Mouse (Mus musculus) neural tube, embryonic 14.5 days (tissue): ENCODE measurements around the gene Zbtb21. TPM values are rescaled to one million over a fixed set of nuclear protein-coding genes. Genes with fewer than 3 reads are reported as not detected.
A peak's percentile ranks its signal among the peaks of the same experiment; 100 is the strongest.
"Not testable (repeated sequence)": the region's sequence is repeated elsewhere in the genome, so short reads cannot be mapped to it uniquely, and the experiment has no call there.

ENCODE experiments used
- ATAC-seq: fragments of 200-750 bp; cut with Nextera tagmentation; 2 replicates; pipeline ENCODE4 v1.8.0; 2017; ENCODE audit warnings: low read depth, mild to moderate bottlenecking, moderate TSS enrichment, moderate library complexity
- H3K27ac ChIP-seq: fragments of 300-500 bp; sonication (generic); 2 replicates; pipeline ENCODE4 v1.5.1; 2014; ENCODE audit warnings: low read depth, mild to moderate bottlenecking, control low read depth, low read length, moderate library complexity, mixed read lengths
- H3K27me3 ChIP-seq: fragments of 300-500 bp; sonication (generic); 2 replicates; pipeline ENCODE4 v1.6.1; 2014; ENCODE audit warnings: low read length; ENCODE audit not compliant: control insufficient read depth, insufficient read depth
- H3K36me3 ChIP-seq: fragments of 300-500 bp; sonication (generic); 2 replicates; pipeline ENCODE4 v1.6.1; 2014; ENCODE audit warnings: low read length, mixed read lengths; ENCODE audit not compliant: control insufficient read depth, insufficient read depth
- H3K4me1 ChIP-seq: fragments of 300-500 bp; sonication (generic); 2 replicates; pipeline ENCODE4 v1.6.1; 2014; ENCODE audit warnings: low read length; ENCODE audit not compliant: control insufficient read depth, insufficient read depth
- H3K4me2 ChIP-seq: fragments of 300-500 bp; sonication (generic); 2 replicates; pipeline ENCODE4 v1.6.1; 2014; ENCODE audit warnings: mild to moderate bottlenecking, low read depth, low read length, control low read depth
- H3K4me3 ChIP-seq: fragments of 300-500 bp; sonication (generic); 2 replicates; pipeline ENCODE4 v1.5.1; 2014; ENCODE audit warnings: low read depth, low read length, control low read depth, mixed read lengths
- H3K9ac ChIP-seq: fragments of 300-500 bp; sonication (generic); replicated peaks from 2 replicates; pipeline ENCODE4 v1.6.1; 2014; ENCODE audit warnings: low read depth, mild to moderate bottlenecking, control low read depth, low read length, mixed read lengths
- H3K9me3 ChIP-seq: fragments of 300-500 bp; sonication (generic); 2 replicates; pipeline ENCODE4 v1.6.1; 2016; ENCODE audit warnings: low read length; ENCODE audit not compliant: control insufficient read depth
- whole genome bisulfite sequencing: fragments of 180-500 bp; shearing (Covaris S2); extraction: QIAGEN DNeasy Blood & Tissue Kit; methylation state at CpG from one replicate; pipeline ENCODE4 v1.1.7; 2014; 5-methylcytosine and 5-hydroxymethylcytosine counted together
- polyA plus RNA-seq: library from polyadenylated mRNA; unstranded; fragments of >200 nt; fragmentation: Nextera tagmentation; extraction: Ambion mirVana; gene quantifications from 2 replicates; pipeline ENCODE4 v1.2.1, GENCODE M21; 2014

Gene Zbtb21
- polyA plus RNA-seq: 14.6 and 15.7 TPM in 2 replicates

DNA sequence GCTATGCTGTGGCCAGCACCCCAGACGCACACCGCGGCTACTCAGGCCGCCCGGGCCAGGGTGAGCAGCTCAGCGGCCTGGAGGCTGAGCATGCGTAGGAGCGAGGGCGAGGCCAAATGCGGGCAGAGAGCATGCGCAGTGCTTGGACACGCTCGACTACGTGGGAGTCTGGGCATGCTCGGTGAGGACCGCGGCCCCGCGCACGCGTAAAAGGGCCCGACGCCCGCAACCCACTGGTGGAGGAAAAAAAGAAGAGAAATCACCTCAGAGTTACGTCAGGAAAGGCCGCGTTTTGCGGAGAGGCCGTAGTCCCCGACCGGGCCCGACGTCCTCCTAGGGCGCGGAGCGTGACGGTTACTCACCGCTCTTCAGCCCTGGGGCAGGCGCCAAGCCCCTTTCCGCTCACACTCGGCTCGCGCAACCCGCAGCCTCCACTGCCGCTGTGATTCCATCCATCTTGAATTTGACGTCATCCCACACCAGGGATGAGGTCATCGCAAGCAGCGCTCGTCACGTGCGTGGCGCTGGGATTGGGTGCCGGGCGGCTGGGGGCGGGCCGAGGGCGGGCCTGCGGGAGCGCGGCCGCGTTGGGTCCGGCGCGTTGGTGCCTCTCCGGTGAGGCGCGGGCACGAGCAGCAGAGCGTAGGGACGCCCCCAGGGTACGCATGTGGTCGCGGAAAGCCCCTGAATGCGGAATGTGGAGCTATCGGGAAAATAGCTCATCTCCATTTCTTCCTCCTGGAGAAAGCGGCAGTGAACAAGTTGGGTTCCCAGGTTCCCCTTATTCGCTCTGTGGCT, at the start of gene Zbtb21, which contains the start of gene C2cd2:
TSS of gene Zbtb21 (minus strand) at position 472 of the 798 bp plus-strand sequence.
TSS of gene C2cd2 (minus strand) at position 448 of the 798 bp plus-strand sequence.
- Histone ChIP-seq H3K36me3 (no peaks in the 10 kb centered on the region), H3K27me3 (no peaks in the 10 kb centered on the region; the same call in 1 of the 2 replicates), H3K9ac (peak within 1 kb of the TSS; percentile 92), H3K9me3 (no peaks in the 10 kb centered on the region), H3K4me3 (peak within 1 kb of the TSS; percentile 75), H3K27ac (peak within 1 kb of the TSS; percentile 99), H3K4me1 (peaks cover 10% of the 10 kb centered on the region; the same call in 1 of the 2 replicates), H3K4me2 (peak within 1 kb of the TSS; percentile 84)
- peak; percentile 99 for ATAC-seq
- WGBS: under 1% methylated on average over 78 of the region's 78 CpGs

DNA sequence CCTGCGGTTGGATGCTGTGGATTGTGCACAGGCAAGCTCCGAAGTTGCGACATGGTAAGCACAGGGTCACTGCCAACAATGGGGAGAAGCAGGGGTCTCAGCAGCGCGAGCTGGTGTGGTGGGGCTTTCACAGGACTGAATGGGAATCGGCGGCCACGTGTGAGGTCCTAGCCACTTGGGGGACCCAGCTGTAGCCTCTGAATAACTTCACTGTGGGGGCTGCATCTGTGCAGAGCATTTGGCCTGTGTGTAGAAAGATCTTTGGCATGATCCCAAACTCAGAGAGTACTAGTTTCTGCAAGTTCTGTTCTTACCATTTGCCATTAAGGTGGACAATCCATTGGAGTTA, 34.9 kb upstream of the Zbtb21 start:
- ATAC-seq: peak; percentile 83
- H3K4me2 ChIP-seq: peak overlapping the region; percentile 84
- not testable (repeated sequence) for H3K4me1 ChIP-seq, H3K9me3 ChIP-seq, H3K36me3 ChIP-seq, H3K27me3 ChIP-seq
- peak overlapping the region; percentile 39; the same call in 1 of the 2 replicates for H3K27ac ChIP-seq
- peak overlapping the region; percentile 51; the same call in 1 of the 2 replicates for H3K9ac ChIP-seq
- H3K4me3 ChIP-seq: peak overlapping the region; percentile 48
- WGBS: under 1% methylated on average over 8 of the region's 8 CpGs

DNA sequence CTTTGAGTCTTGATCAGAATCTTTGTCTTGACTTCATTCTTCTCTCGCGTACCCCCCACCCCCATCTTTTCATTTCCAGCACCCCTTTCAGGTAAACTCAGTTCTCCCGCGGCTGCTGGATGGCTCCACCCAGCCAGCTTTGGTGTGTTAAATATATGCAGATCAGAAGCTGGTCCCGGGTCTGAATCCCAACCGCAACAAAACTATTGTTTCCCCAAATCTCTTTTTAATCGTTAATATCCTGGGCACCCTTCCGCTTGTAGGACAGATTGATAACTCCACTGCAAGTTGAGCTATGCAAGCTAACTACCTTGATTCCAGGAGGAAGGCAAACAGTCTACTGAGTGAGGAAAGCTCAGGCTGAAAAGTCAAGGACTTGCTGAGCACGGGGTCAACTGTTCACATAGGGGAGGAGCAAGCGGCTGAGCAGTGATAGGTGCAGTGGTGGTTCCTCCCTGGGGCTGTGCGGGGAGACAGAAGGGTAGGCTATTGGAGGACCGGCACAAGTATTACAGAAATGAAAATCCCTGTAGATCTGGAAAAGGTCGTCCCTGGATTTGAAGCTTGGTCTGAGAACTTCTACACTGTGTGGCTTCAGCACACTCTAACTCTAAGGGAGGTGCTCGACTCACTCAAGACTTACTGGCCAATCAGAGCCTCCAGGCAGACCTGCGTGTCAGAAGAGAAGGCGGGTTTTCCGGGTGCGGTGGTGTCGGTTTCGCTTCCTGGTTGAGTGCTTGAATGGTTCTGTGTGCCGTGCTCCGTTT, 34.4 kb upstream of the Zbtb21 start, which contains the start of gene B230307C23Rik:
TSS of gene B230307C23Rik (plus strand) at position 700 of the 767 bp plus-strand sequence.
- Histone ChIP-seq H3K27me3 (no peaks in the 10 kb centered on the region), H3K4me3 (peak within 1 kb of the TSS; percentile 48), H3K9ac (peak within 1 kb of the TSS; percentile 51; the same call in 1 of the 2 replicates), H3K9me3 (no peaks in the 10 kb centered on the region), H3K4me1 (0 out of 2 replicates have a peak, but pooled peaks cover 6% of the 10 kb centered on the region), H3K27ac (peak within 1 kb of the TSS; percentile 48; the same call in 1 of the 2 replicates), H3K36me3 (no peaks in the 10 kb centered on the region), H3K4me2 (peak within 1 kb of the TSS; percentile 84)
- 2% methylated on average over 22 of the region's 22 CpGs for WGBS
- peak; percentile 99 for ATAC-seq

DNA sequence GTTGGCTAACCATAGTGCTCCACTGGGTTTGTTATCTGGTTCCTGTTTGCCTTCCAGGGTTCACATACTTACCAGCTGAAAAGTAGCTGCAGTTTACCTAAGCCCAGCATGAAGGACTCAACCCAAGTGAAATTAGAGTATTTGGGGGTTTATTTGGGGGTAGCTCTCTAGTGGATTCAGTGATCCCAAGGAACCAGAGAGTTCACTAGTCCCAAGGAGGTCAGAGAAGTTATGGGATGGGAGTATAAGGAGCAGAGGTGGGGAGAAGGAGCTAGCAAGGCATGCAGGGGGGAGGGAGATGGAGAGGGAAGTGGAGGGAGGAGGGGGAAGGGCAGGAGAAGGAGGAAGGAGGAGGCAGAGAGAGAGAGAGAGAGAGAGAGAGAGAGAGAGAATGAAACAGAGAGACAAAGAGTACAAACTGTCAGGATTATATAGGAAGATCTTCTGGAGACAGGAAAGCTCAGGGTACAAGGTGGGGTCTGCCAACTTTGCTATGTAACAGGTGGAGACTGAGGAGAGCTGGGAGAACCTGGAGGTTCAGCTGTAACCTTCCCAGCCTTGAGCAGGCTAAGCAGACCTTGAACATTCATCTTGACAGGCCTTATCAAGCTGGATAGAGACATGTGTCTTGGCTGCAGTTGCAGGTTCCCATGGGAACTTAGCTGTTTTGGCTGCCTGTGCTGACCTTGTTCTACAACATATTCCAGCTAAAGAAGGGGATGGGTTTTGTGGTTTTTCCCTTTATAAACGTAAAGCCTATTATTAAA, 33.6 kb upstream of the Zbtb21 start:
- H3K4me2 ChIP-seq: peak overlapping the region; percentile 84
- no peak overlapping the region for H3K27ac ChIP-seq
- ATAC-seq: no peak

GRCm38 (mm10) chr16:97992477-97992876, 30.1 kb upstream of the Zbtb21 start:
- not testable (repeated sequence) for H3K27me3 ChIP-seq, H3K27ac ChIP-seq, H3K4me3 ChIP-seq, H3K4me1 ChIP-seq, H3K4me2 ChIP-seq, ATAC-seq, H3K36me3 ChIP-seq, H3K9ac ChIP-seq, H3K9me3 ChIP-seq
- 78% methylated on average over 3 of the region's 3 CpGs for WGBS

More for the DNA sequence above, 33.6 kb upstream of the Zbtb21 start:
- H3K4me3 ChIP-seq: peak overlapping the region; percentile 48
- H3K9ac ChIP-seq: 0 out of 2 replicates have a peak overlapping the region, but pooled peaks have one; percentile 11
- no peaks in the 10 kb centered on the region for H3K36me3 ChIP-seq
- WGBS: 13% methylated on average over 1 of the region's 1 CpGs
- no peaks in the 10 kb centered on the region for H3K27me3 ChIP-seq
- H3K4me1 ChIP-seq: 0 out of 2 replicates have a peak, but pooled peaks cover 6% of the 10 kb centered on the region
- no peaks in the 10 kb centered on the region for H3K9me3 ChIP-seq

- WGBS: 86% methylated on average over 2 of the region's 2 CpGs
- H3K27me3 ChIP-seq: no peaks in the 10 kb centered on the region
- H3K4me1 ChIP-seq: no peaks in the 10 kb centered on the region
- no peaks in the 10 kb centered on the region for H3K36me3 ChIP-seq
- no peak overlapping the region for H3K4me3 ChIP-seq
- no peak overlapping the region for H3K27ac ChIP-seq
- no peak overlapping the region for H3K9ac ChIP-seq
- no peak for ATAC-seq
- no peaks in the 10 kb centered on the region for H3K9me3 ChIP-seq
- H3K4me2 ChIP-seq: no peak overlapping the region
Observed at GRCm38 (mm10) chr16:97991517-97991916, 29.1 kb upstream of the Zbtb21 start.

DNA sequence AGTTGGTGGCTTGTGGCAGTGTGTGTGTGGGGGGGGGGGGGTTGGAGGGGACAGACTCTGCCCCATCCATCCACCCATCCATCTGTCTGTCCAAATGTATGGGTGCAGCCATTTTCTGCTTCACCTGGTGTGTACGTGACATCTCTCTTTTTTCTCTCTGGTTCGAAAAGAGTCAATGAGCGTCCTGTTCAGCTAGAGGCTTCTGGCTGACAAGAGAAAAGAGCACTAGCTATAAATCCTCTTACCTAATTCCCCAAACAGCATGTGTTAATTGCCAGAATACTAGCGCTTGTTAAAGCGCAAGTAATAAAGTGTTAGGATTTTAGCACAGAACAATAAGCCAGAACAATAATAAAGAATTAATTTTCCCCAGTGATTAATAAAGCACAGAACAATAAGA, 22.2 kb upstream of the Zbtb21 start:
- WGBS: 11% methylated on average over 5 of the region's 5 CpGs
- ATAC-seq: peak; percentile 68; the same call in 1 of the 2 replicates

GRCm38 (mm10) chr16:97981362-97981761, 18.9 kb upstream of the Zbtb21 start:
- H3K36me3 ChIP-seq: no peaks in the 10 kb centered on the region
- no peaks in the 10 kb centered on the region for H3K4me1 ChIP-seq
- no peak overlapping the region for H3K4me2 ChIP-seq
- H3K27ac ChIP-seq: no peak overlapping the region
- no peak for ATAC-seq
- no peak overlapping the region for H3K9ac ChIP-seq
- no peaks in the 10 kb centered on the region for H3K9me3 ChIP-seq
- H3K4me3 ChIP-seq: no peak overlapping the region
- 86% methylated on average over 1 of the region's 1 CpGs for WGBS
- H3K27me3 ChIP-seq: no peaks in the 10 kb centered on the region

More for the DNA sequence above, 22.2 kb upstream of the Zbtb21 start:
- Histone ChIP-seq H3K4me3 (no peak overlapping the region), H3K9me3 (no peaks in the 10 kb centered on the region), H3K36me3 (no peaks in the 10 kb centered on the region), H3K27me3 (no peaks in the 10 kb centered on the region), H3K27ac (no peak overlapping the region), H3K9ac (no peak overlapping the region), H3K4me2 (no peak overlapping the region), H3K4me1 (no peaks in the 10 kb centered on the region)
